Mouse (Mus musculus): ENCODE data around the gene Tmem131l. TPM values are rescaled to one million over a fixed set of nuclear protein-coding genes. Genes with fewer than 3 reads are reported as not detected.

The Tmem131l gene
- total RNA-seq, 2 experiments from 2014 or later: 753 to 938 TPM

- ATAC-seq (replicated peaks; ENCODE audit: low FRiP score, poor library complexity, severe bottlenecking): no peak
Measured at GRCm38 (mm10) chr3:84022201-84022584, 17.8 kb downstream of the Tmem131l start.

- ATAC-seq (replicated peaks; ENCODE audit: low FRiP score, poor library complexity, severe bottlenecking): 0 out of 2 replicates have a peak, but pooled peaks have one; percentile 6
Measured at GRCm38 (mm10) chr3:84021217-84022200, 18.5 kb downstream of the Tmem131l start.

GRCm38 (mm10) chr3:84020528-84020927 is 19.4 kb downstream of the Tmem131l start:
- ATAC-seq (replicated peaks; ENCODE audit: low FRiP score, poor library complexity, severe bottlenecking): no peak

GRCm38 (mm10) chr3:84015484-84016016 is 24.4 kb downstream of the Tmem131l start:
- no peak for ATAC-seq (replicated peaks; ENCODE audit: low FRiP score, poor library complexity, severe bottlenecking)

GRCm38 (mm10) chr3:84010995-84011663 is 28.8 kb downstream of the Tmem131l start:
- ATAC-seq (replicated peaks; ENCODE audit: low FRiP score, poor library complexity, severe bottlenecking): no peak

- ATAC-seq (replicated peaks; ENCODE audit: low FRiP score, poor library complexity, severe bottlenecking): peak; percentile 66
Measured at GRCm38 (mm10) chr3:84005989-84006388, 34.0 kb downstream of the Tmem131l start.

- ATAC-seq (replicated peaks; ENCODE audit: low FRiP score, poor library complexity, severe bottlenecking): no peak
Measured at GRCm38 (mm10) chr3:84004330-84005090, 35.5 kb downstream of the Tmem131l start.

GRCm38 (mm10) chr3:84002433-84003090 is 37.4 kb downstream of the Tmem131l start:
- ATAC-seq (replicated peaks; ENCODE audit: low FRiP score, poor library complexity, severe bottlenecking): no peak

- no peak for ATAC-seq (replicated peaks; ENCODE audit: low FRiP score, poor library complexity, severe bottlenecking)
Measured at GRCm38 (mm10) chr3:83997563-83997962, 42.4 kb downstream of the Tmem131l start.

GRCm38 (mm10) chr3:83997036-83997435 is 42.9 kb downstream of the Tmem131l start:
- no peak for ATAC-seq (replicated peaks; ENCODE audit: low FRiP score, poor library complexity, severe bottlenecking)

GRCm38 (mm10) chr3:83996086-83996485 is 43.9 kb downstream of the Tmem131l start:
- ATAC-seq (replicated peaks; ENCODE audit: low FRiP score, poor library complexity, severe bottlenecking): no peak

- ATAC-seq (replicated peaks; ENCODE audit: low FRiP score, poor library complexity, severe bottlenecking): no peak
Measured at GRCm38 (mm10) chr3:83995254-83995830, 44.6 kb downstream of the Tmem131l start.

GRCm38 (mm10) chr3:83994217-83994839 is 45.6 kb downstream of the Tmem131l start:
- ATAC-seq (replicated peaks; ENCODE audit: low FRiP score, poor library complexity, severe bottlenecking): no peak

- ATAC-seq (replicated peaks; ENCODE audit: low FRiP score, poor library complexity, severe bottlenecking): no peak
Measured at GRCm38 (mm10) chr3:83993089-83993516, 46.9 kb downstream of the Tmem131l start.

- 0 out of 2 replicates have a peak, but pooled peaks have one; percentile 14 for ATAC-seq (replicated peaks; ENCODE audit: low FRiP score, poor library complexity, severe bottlenecking)
Measured at GRCm38 (mm10) chr3:83991691-83992524, 48.1 kb downstream of the Tmem131l start.

GRCm38 (mm10) chr3:83988214-83988613 is 51.8 kb downstream of the Tmem131l start:
- ATAC-seq (replicated peaks; ENCODE audit: low FRiP score, poor library complexity, severe bottlenecking): no peak

GRCm38 (mm10) chr3:83987533-83988112 is 52.4 kb downstream of the Tmem131l start:
- no peak for ATAC-seq (replicated peaks; ENCODE audit: low FRiP score, poor library complexity, severe bottlenecking)
